Mouse (Mus musculus) kidney, adult 18-20 months (tissue): Measurements from ENCODE around the gene Eif4enif1.
"Not testable (repeated sequence)": the region's sequence is repeated elsewhere in the genome, so short reads cannot be mapped to it uniquely, and the experiment has no call there.

Experiments used
- DNase-seq: peaks from one replicate; pipeline ENCODE4 v3.0.0; 2021

The Eif4enif1 gene

GRCm38 (mm10) chr11:3181971-3182370 lies 20.2 kb upstream of the Eif4enif1 start:
- not testable (repeated sequence) for DNase-seq

- not testable (repeated sequence) for DNase-seq
Measured at GRCm38 (mm10) chr11:3182707-3183106, 19.5 kb upstream of the Eif4enif1 start.

DNA sequence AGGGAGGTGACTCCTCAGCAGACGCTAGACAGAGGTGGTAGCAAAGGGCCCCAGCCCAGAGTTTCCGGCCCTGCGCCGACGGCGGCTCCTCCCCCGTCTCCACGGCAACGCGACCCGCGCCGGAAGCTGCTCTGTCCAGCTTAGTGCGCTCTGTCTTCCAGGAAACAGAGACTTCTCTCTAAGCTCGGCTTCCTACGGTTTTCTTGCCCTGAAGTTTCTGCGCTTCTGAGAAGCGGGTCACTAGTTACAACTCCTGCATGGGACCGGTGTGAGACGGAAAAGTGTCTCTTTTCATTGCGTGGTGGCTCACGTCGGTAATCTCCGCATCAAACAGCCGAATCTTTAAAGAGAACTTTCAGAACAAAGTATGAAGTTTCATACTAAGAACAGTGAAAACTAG lies 8.8 kb upstream of the Eif4enif1 start, which contains the start of gene Sfi1:
Gene Sfi1, minus strand, starts transcription at position 101 of the 400 bp plus-strand sequence.
- no peak for DNase-seq

GRCm38 (mm10) chr11:3200636-3201035 lies 1.6 kb upstream of the Eif4enif1 start:
- not testable (repeated sequence) for DNase-seq

DNA sequence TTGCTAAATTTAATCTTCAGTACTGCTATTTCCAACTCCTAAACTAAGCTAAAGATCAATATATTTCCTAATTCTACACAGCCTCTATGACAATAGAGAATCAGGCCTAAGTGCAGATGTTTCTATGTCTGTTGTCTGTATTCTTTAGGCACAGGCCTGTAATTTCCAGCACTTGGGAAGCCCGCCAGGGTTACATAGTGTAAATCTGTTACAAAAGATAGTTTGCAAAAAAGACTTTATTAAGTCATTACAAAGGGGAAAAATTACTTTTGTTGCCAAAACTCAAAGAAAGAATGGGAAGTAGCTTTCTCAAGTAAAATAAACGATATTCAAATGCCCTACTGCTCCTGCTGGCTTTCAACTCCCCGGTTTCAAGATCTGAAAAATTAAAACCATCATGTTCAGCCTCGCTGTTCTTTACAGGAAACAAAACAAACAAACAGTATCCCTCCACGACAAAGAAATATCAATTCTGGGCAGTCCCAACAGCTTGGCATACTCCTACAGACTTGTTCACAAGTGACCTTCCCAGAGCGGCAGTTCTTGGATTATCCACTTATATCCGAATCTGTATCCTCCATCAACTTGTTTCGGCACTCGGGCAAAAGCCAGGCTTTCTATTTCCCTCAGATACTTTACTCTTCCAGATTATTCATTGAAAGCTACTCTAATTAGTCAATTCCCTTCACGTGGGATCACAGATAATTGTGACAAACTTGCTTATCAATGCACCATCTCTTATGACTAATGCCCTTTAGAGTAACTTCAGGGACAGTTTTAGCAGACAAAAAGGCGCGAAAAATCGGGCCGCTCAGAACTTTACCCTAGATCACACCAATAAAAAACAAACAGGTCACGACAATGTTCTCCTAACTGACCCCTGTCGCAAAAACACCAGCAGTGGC lies 614 bp upstream of the Eif4enif1 start:
- DNase-seq, result no peak

GRCm38 (mm10) chr11:3202781-3203441 lies 719 bp downstream of the Eif4enif1 start:
- peak; percentile 78 for DNase-seq

GRCm38 (mm10) chr11:3203771-3204170 lies 1.6 kb downstream of the Eif4enif1 start:
- no peak for DNase-seq

GRCm38 (mm10) chr11:3205207-3205606 lies 3.0 kb downstream of the Eif4enif1 start:
- no peak for DNase-seq

DNA sequence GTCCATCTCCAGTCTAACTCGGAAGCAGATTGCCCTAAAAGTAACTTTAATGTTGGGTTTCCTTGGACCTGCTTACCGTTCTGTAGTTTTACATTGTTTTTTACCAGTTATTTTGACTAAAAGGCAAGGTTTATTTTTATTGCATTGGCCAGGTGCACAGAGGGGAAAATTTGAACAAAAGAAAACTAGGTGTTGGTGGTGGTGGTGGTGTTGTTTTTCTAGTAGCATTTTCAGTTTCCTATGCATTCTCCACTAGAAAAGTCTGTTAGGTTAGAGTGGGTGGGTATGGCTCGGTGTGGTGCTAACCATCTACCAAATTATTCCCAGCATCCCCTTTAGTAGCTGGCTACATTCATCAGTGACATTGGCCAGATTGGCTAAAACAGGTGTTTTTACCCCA lies 4.6 kb downstream of the Eif4enif1 start:
- DNase-seq, result no peak

DNA sequence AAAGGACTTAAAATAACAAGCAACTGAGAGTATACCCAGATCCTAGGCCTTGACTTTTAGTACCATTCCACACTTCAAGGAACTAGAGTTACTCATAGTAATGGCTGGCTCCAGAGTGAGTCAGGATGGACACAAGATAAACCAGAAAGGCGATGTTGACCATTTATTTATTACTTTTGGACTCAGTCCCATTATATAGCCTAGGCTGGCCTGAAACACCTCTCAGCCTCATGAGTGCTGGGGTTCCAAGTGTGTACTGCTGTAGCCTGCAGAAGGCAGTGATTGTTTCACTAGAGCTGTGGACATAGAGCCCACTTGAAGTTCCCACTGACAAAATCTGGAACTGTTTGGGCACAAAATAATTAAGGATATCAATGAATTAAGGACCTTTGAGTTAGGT lies 10.3 kb downstream of the Eif4enif1 start:
- DNase-seq, result no peak

DNA sequence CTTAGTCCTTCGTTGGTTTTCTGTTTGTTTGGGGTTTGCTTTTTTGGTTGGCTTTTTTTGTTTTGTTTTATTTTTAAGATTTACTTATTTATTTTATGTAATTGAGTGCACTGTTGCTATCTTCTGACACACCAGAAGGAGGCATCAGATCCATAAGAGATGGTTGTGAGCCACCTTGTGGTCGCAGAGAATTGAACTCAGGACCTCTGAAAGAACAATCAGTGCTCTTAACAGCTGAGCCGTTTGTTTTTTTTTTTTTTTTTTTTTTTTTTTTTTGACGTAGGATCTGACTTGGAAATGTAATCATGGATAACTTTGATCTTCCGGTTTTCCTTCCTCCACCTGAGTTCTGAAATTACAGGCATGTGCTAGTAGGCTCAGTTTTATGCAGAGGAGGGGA lies 20.9 kb downstream of the Eif4enif1 start:
- DNase-seq, result no peak

- DNase-seq, result no peak
Measured at GRCm38 (mm10) chr11:3227113-3227512, 24.9 kb downstream of the Eif4enif1 start.

- DNase-seq, result no peak
Measured at GRCm38 (mm10) chr11:3232248-3232647, 30.1 kb downstream of the Eif4enif1 start.

- no peak for DNase-seq
Measured at GRCm38 (mm10) chr11:3233704-3234103, 31.5 kb downstream of the Eif4enif1 start.

GRCm38 (mm10) chr11:3235277-3235676 lies 33.1 kb downstream of the Eif4enif1 start:
- DNase-seq, result no peak

DNA sequence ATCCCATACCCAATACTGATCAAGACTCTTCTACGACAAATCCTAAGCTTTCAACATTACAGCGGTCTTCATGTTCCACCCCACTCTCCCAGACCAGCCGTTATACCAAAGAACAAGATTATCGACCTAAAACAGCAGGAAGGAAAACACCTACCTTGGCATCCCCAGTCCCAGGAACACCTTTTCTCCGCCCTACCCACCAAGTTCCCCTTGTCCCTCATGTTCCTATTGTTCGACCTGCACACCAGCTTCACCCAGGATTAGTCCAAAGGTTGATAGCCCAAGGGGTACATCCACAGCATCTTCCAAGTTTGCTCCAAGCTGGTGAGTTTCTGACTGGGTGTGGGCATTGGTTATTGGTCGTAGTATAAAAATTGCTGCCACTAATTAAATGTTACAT lies 40.2 kb downstream of the Eif4enif1 start:
- DNase-seq, result no peak

- no peak for DNase-seq
Measured at GRCm38 (mm10) chr11:3243771-3244170, 41.6 kb downstream of the Eif4enif1 start.

DNA sequence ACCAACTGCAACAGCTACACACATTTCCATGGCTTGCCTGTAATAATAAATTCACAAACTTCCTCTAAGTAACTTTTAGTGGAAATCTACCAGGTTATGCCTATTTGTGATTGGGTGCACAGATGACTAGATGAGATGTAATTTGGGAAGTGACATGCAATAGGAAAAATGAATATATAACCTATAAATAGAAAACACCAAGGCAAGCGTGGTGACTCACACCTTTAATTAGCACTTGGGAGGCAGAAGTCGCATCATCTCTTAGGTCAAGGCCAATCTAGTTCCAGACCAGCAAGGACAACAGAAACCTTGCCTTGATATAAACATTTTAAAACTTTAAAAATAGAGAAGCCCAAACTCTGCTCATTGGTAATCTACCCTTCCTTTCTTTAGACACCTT lies 45.2 kb downstream of the Eif4enif1 start:
- no peak for DNase-seq

- no peak for DNase-seq
Measured at GRCm38 (mm10) chr11:3259537-3259936, 57.3 kb downstream of the Eif4enif1 start.

- no peak for DNase-seq
Measured at GRCm38 (mm10) chr11:3265291-3266078, 63.3 kb downstream of the Eif4enif1 start.

DNA sequence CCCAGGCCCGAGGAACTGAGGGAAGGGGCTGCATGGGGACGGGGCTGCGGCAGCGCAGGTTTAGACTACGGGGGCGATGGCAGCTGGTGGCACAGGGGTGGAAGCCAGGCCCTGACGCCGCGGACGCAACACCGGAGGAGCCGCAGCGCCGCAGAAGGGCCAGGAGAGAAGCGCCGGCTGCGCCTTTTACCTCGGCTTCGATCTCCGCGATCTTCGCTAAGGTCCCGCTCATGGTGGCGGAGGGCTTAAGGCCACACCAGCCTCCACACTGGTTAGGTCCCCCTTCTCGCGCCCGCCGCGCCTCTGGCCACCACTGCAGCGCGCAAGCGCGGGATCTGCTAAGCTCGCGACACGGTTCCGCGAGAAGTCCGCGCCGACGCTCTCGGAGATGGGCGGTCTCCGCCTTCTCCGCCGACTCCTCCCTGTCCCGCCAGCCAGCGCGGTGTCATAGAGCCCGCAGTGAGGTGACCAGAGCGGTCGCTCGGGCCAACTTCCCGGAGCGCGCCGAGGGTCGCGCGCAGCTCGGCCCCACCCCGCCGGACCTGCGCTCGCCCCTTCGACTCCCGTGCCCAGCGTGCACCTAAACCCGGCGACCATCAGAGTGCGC lies 64.0 kb downstream of the Eif4enif1 start, which contains the start of gene Drg1:
Gene Drg1, minus strand, starts transcription at position 337 of the 607 bp plus-strand sequence.
- peak; percentile 92 for DNase-seq

- peak; percentile 11 for DNase-seq
Measured at GRCm38 (mm10) chr11:3267133-3267532, 64.9 kb downstream of the Eif4enif1 start.

DNA sequence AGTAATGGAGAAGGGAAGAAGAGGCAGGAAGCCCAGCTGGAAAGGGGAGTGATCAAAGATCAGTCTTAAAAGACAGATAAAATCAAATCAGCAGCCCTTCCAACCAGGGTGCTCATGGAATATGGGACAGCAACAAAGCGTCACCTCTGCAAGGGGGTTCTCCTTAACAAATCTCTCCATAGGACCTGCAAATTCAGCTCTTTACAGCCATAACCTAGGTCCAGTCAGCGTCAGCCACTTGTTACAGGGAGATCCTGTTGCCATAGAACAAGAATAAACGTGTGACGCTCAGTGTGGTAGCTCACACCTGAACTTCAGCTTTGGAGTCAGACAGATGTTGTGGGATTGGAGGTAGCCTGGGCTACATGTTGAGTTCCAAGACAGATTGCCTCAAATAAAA lies 67.0 kb downstream of the Eif4enif1 start:
- no peak for DNase-seq
